Mouse (Mus musculus): ENCODE results near the gene Panx2.

DNA sequence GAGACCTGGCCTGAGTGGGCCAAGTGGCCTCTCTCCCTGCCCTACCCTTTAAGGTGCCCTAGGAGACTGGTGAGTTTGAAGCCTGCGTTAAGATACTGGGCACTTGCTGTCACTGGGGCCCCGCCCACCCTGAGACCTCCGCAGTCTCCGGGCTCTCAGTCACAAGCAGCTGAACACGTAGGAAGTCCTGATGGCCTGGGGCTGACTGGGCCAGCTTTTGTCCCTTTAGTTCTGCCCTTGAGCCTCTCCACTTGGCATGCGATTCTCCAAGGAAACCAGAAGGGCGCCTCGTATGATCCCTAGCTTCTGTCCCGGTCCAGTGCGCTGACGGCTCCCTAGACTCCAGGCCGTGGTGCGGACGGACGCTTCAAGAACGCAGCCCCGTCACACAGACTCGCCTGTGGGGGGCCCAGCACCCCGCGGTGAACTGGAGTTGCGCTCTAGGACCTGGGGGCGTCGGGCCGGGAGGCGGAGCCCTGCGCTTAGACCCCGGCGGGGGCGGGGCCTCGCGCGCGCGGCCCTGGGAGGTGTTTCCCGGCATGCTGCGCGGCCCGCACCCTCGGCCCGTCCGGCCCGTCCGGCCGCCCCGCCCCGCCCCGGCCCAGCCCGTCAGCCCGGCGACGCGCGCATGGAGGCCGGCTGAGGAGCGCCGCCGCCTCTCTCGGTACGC, 16.1 kb downstream of the Panx2 start:
- TF ChIP-seq POLR2A (IDR thresholded peaks at IDR 0.05; ENCODE audit: extremely low read depth, insufficient read depth, low read length) (0 out of 2 replicates have a peak, but pooled peaks have one; percentile 4), CTCF (IDR thresholded peaks at IDR 0.05; ENCODE audit: extremely low read depth, insufficient read depth, low read length) (no peak)
